Mouse (Mus musculus): ENCODE measurements around the gene Otop1. TPM values are rescaled to one million over a fixed set of nuclear protein-coding genes. Genes with fewer than 3 reads are reported as not detected.

Gene Otop1
- polyA plus RNA-seq, 1 experiment from 2014 or later: 0.13 TPM

- peaks cover 23% of the 10 kb centered on the region for H3K36me3 ChIP-seq
- 44% methylated on average over 9 of the region's 9 CpGs for WGBS
- ATAC-seq (ENCODE audit: insufficient number of reproducible peaks, insufficient read depth, low FRiP score, low TSS enrichment): no peak
- H3K4me3 ChIP-seq: peak overlapping the region; percentile 56
- H3K9me3 ChIP-seq: no peaks in the 10 kb centered on the region
- H3K4me1 ChIP-seq: 0 out of 2 replicates have a peak, but pooled peaks cover 3% of the 10 kb centered on the region
- H3K9ac ChIP-seq: peak overlapping the region; percentile 60
- H3K4me2 ChIP-seq (replicated peaks): peak overlapping the region; percentile 67
- no peaks in the 10 kb centered on the region for H3K27me3 ChIP-seq
- peak overlapping the region; percentile 85 for H3K27ac ChIP-seq
Observed at GRCm38 (mm10) chr5:38259455-38260106, 16.2 kb upstream of the Otop1 start.

GRCm38 (mm10) chr5:38260107-38260682 is 15.6 kb upstream of the Otop1 start, which contains the start of gene Tmem128:
Gene Tmem128 (plus strand): TSS chr5:38260185.
- peaks cover 30% of the 10 kb centered on the region for H3K36me3 ChIP-seq

GRCm38 (mm10) chr5:38270942-38271341 is 4.8 kb upstream of the Otop1 start:
- peaks cover 40% of the 10 kb centered on the region for H3K36me3 ChIP-seq
- H3K9me3 ChIP-seq: no peaks in the 10 kb centered on the region

More at GRCm38 (mm10) chr5:38260107-38260682, 15.6 kb upstream of the Otop1 start, which contains the start of gene Tmem128:
- H3K9ac ChIP-seq: peak within 1 kb of the TSS; percentile 60
- WGBS: under 1% methylated on average over 40 of the region's 40 CpGs
- ATAC-seq (ENCODE audit: insufficient number of reproducible peaks, insufficient read depth, low FRiP score, low TSS enrichment): no peak
- peak within 1 kb of the TSS; percentile 85 for H3K27ac ChIP-seq
- no peaks in the 10 kb centered on the region for H3K9me3 ChIP-seq
- H3K4me1 ChIP-seq: 0 out of 2 replicates have a peak, but pooled peaks cover 3% of the 10 kb centered on the region
- peak within 1 kb of the TSS; percentile 56 for H3K4me3 ChIP-seq
- peak within 1 kb of the TSS; percentile 67 for H3K4me2 ChIP-seq (replicated peaks)
- H3K27me3 ChIP-seq: no peaks in the 10 kb centered on the region

GRCm38 (mm10) chr5:38273831-38274230 is 1.9 kb upstream of the Otop1 start:
- Histone ChIP-seq H3K9me3 (no peaks in the 10 kb centered on the region), H3K27ac (no peak overlapping the region), H3K4me3 (no peak overlapping the region), H3K9ac (no peak overlapping the region), H3K4me1 (peaks cover 17% of the 10 kb centered on the region), H3K4me2 (replicated peaks) (no peak overlapping the region), H3K36me3 (peaks cover 21% of the 10 kb centered on the region), H3K27me3 (peaks cover 48% of the 10 kb centered on the region)
- WGBS: 90% methylated on average over 4 of the region's 4 CpGs
- no peak for ATAC-seq (ENCODE audit: insufficient number of reproducible peaks, insufficient read depth, low FRiP score, low TSS enrichment)

More at GRCm38 (mm10) chr5:38270942-38271341, 4.8 kb upstream of the Otop1 start:
- no peak overlapping the region for H3K4me3 ChIP-seq
- no peaks in the 10 kb centered on the region for H3K4me1 ChIP-seq
- H3K4me2 ChIP-seq (replicated peaks): no peak overlapping the region
- H3K9ac ChIP-seq: no peak overlapping the region
- 91% methylated on average over 3 of the region's 3 CpGs for WGBS
- no peak for ATAC-seq (ENCODE audit: insufficient number of reproducible peaks, insufficient read depth, low FRiP score, low TSS enrichment)
- H3K27ac ChIP-seq: no peak overlapping the region
- H3K27me3 ChIP-seq: peaks cover 20% of the 10 kb centered on the region

- H3K4me1 ChIP-seq: peaks cover 17% of the 10 kb centered on the region
- no peak for ATAC-seq (ENCODE audit: insufficient number of reproducible peaks, insufficient read depth, low FRiP score, low TSS enrichment)
- no peak overlapping the region for H3K9ac ChIP-seq
- peak overlapping the region; percentile 51 for H3K4me2 ChIP-seq (replicated peaks)
- 2% methylated on average over 19 of the region's 19 CpGs for WGBS
- H3K9me3 ChIP-seq: no peaks in the 10 kb centered on the region
- peak overlapping the region; percentile 33 for H3K4me3 ChIP-seq
- peaks cover 4% of the 10 kb centered on the region for H3K36me3 ChIP-seq
- peaks cover 62% of the 10 kb centered on the region for H3K27me3 ChIP-seq
- no peak overlapping the region for H3K27ac ChIP-seq
Observed at GRCm38 (mm10) chr5:38276451-38276850, 679 bp downstream of the Otop1 start.

GRCm38 (mm10) chr5:38277098-38277866 is 1.5 kb downstream of the Otop1 start:
- no peaks in the 10 kb centered on the region for H3K36me3 ChIP-seq
- H3K27ac ChIP-seq: no peak overlapping the region
- H3K4me3 ChIP-seq: peak overlapping the region; percentile 33
- no peaks in the 10 kb centered on the region for H3K9me3 ChIP-seq
- H3K4me1 ChIP-seq: peaks cover 20% of the 10 kb centered on the region
- peaks cover 62% of the 10 kb centered on the region for H3K27me3 ChIP-seq
- H3K4me2 ChIP-seq (replicated peaks): peak overlapping the region; percentile 51
- WGBS: under 1% methylated on average over 60 of the region's 65 CpGs
- H3K9ac ChIP-seq: peak overlapping the region; percentile 8; the same call in 1 of the 2 replicates
- ATAC-seq (ENCODE audit: insufficient number of reproducible peaks, insufficient read depth, low FRiP score, low TSS enrichment): no peak

- H3K27ac ChIP-seq: no peak overlapping the region
- H3K9me3 ChIP-seq: no peaks in the 10 kb centered on the region
- H3K27me3 ChIP-seq: peaks cover 62% of the 10 kb centered on the region
- 0 out of 2 replicates have a peak overlapping the region, but pooled peaks have one; percentile 8 for H3K9ac ChIP-seq
- H3K4me3 ChIP-seq: peak overlapping the region; percentile 33; the same call in 1 of the 2 replicates
- H3K4me2 ChIP-seq (replicated peaks): peak overlapping the region; percentile 51
- no peak for ATAC-seq (ENCODE audit: insufficient number of reproducible peaks, insufficient read depth, low FRiP score, low TSS enrichment)
- H3K36me3 ChIP-seq: no peaks in the 10 kb centered on the region
- 11% methylated on average over 12 of the region's 12 CpGs for WGBS
- H3K4me1 ChIP-seq: peaks cover 20% of the 10 kb centered on the region
Observed at GRCm38 (mm10) chr5:38277936-38278600, 2.3 kb downstream of the Otop1 start.

GRCm38 (mm10) chr5:38280075-38280474 is 4.3 kb downstream of the Otop1 start:
- H3K36me3 ChIP-seq: no peaks in the 10 kb centered on the region
- H3K4me3 ChIP-seq: no peak overlapping the region
- H3K27me3 ChIP-seq: peaks cover 50% of the 10 kb centered on the region
- 32% methylated on average over 1 of the region's 1 CpGs for WGBS
- no peak overlapping the region for H3K4me2 ChIP-seq (replicated peaks)
- no peak for ATAC-seq (ENCODE audit: insufficient number of reproducible peaks, insufficient read depth, low FRiP score, low TSS enrichment)
- H3K9ac ChIP-seq: no peak overlapping the region
- H3K4me1 ChIP-seq: peaks cover 20% of the 10 kb centered on the region
- no peaks in the 10 kb centered on the region for H3K9me3 ChIP-seq
- no peak overlapping the region for H3K27ac ChIP-seq

- Histone ChIP-seq H3K9me3 (no peaks in the 10 kb centered on the region), H3K4me1 (peaks cover 3% of the 10 kb centered on the region; the same call in 1 of the 2 replicates)
Observed at GRCm38 (mm10) chr5:38285724-38286123, 10.0 kb downstream of the Otop1 start.

GRCm38 (mm10) chr5:38288476-38288875 is 12.7 kb downstream of the Otop1 start:
- ATAC-seq (ENCODE audit: insufficient number of reproducible peaks, insufficient read depth, low FRiP score, low TSS enrichment): no peak

More at GRCm38 (mm10) chr5:38285724-38286123, 10.0 kb downstream of the Otop1 start:
- H3K27ac ChIP-seq: no peak overlapping the region
- 0 out of 2 replicates have a peak, but pooled peaks cover under 1% of the 10 kb centered on the region for H3K27me3 ChIP-seq
- H3K9ac ChIP-seq: no peak overlapping the region
- no peak for ATAC-seq (ENCODE audit: insufficient number of reproducible peaks, insufficient read depth, low FRiP score, low TSS enrichment)
- H3K36me3 ChIP-seq: no peaks in the 10 kb centered on the region
- H3K4me3 ChIP-seq: no peak overlapping the region
- WGBS: 24% methylated on average over 9 of the region's 9 CpGs
- no peak overlapping the region for H3K4me2 ChIP-seq (replicated peaks)

GRCm38 (mm10) chr5:38301761-38302411 is 26.1 kb downstream of the Otop1 start:
- H3K4me3 ChIP-seq: no peak overlapping the region
- H3K4me2 ChIP-seq (replicated peaks): no peak overlapping the region
- H3K27ac ChIP-seq: no peak overlapping the region
- 88% methylated on average over 12 of the region's 12 CpGs for WGBS
- H3K4me1 ChIP-seq: no peaks in the 10 kb centered on the region
- H3K9me3 ChIP-seq: no peaks in the 10 kb centered on the region
- no peaks in the 10 kb centered on the region for H3K36me3 ChIP-seq
- H3K9ac ChIP-seq: no peak overlapping the region
- ATAC-seq (ENCODE audit: insufficient number of reproducible peaks, insufficient read depth, low FRiP score, low TSS enrichment): no peak
- H3K27me3 ChIP-seq: no peaks in the 10 kb centered on the region

More at GRCm38 (mm10) chr5:38288476-38288875, 12.7 kb downstream of the Otop1 start:
- Histone ChIP-seq H3K27ac (no peak overlapping the region), H3K36me3 (no peaks in the 10 kb centered on the region), H3K9me3 (no peaks in the 10 kb centered on the region), H3K4me3 (no peak overlapping the region), H3K4me2 (replicated peaks) (no peak overlapping the region), H3K4me1 (no peaks in the 10 kb centered on the region), H3K9ac (no peak overlapping the region), H3K27me3 (no peaks in the 10 kb centered on the region)
- 90% methylated on average over 3 of the region's 3 CpGs for WGBS

Measured in embryonic facial prominence, embryonic 12.5 days (tissue).